Mouse (Mus musculus) stomach, postnatal 0 days (tissue): Measurements from ENCODE around the gene Kif1b.

ENCODE experiments used
- CTCF ChIP-seq: IDR thresholded peaks from 2 replicates; pipeline ENCODE4 v1.5.1; 2016; ENCODE audit warnings: antibody characterized with exemption, low read depth, mild to moderate bottlenecking, moderate library complexity
- EP300 ChIP-seq: optimal IDR thresholded peaks from 2 replicates; pipeline ENCODE3; 2016; ENCODE audit warnings: antibody characterized with exemption

DNA sequence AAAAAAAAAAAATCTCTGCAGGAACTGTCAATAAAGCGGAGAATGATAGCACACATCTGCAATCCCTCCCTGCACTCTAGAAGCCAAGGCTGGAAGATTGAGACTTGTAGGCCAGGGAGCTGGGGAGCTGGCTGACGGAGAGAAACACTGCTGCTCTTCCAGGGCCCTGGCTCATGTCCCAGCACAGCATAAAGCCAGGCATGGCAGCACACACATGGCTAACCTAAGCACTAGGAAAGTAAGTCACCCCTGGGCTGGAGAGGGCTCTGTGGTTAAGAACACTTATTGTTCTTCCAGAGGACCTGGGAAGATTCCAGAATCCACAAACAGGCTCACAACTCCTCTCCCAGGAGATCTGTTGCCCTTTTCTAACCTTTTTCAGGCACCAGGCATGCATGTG is 134.8 kb downstream of the Kif1b start:
- TF ChIP-seq CTCF (no peak), EP300 (no peak)
